Mouse (Mus musculus) neural tube, embryonic 14.5 days (tissue): ENCODE data around the gene Astl. TPM values are rescaled to one million over a fixed set of nuclear protein-coding genes. Genes with fewer than 3 reads are reported as not detected.

Experiments used
- ATAC-seq: fragments of 200-750 bp; cut with Nextera tagmentation; 2 replicates; pipeline ENCODE4 v1.8.0; 2017; ENCODE audit warnings: low read depth, mild to moderate bottlenecking, moderate TSS enrichment, moderate library complexity
- H3K27ac ChIP-seq: fragments of 300-500 bp; sonication (generic); 2 replicates; pipeline ENCODE4 v1.5.1; 2014; ENCODE audit warnings: low read depth, mild to moderate bottlenecking, control low read depth, low read length, moderate library complexity, mixed read lengths
- H3K27me3 ChIP-seq: fragments of 300-500 bp; sonication (generic); 2 replicates; pipeline ENCODE4 v1.6.1; 2014; ENCODE audit warnings: low read length; ENCODE audit not compliant: control insufficient read depth, insufficient read depth
- H3K36me3 ChIP-seq: fragments of 300-500 bp; sonication (generic); 2 replicates; pipeline ENCODE4 v1.6.1; 2014; ENCODE audit warnings: low read length, mixed read lengths; ENCODE audit not compliant: control insufficient read depth, insufficient read depth
- H3K4me1 ChIP-seq: fragments of 300-500 bp; sonication (generic); 2 replicates; pipeline ENCODE4 v1.6.1; 2014; ENCODE audit warnings: low read length; ENCODE audit not compliant: control insufficient read depth, insufficient read depth
- H3K4me2 ChIP-seq: fragments of 300-500 bp; sonication (generic); 2 replicates; pipeline ENCODE4 v1.6.1; 2014; ENCODE audit warnings: mild to moderate bottlenecking, low read depth, low read length, control low read depth
- H3K4me3 ChIP-seq: fragments of 300-500 bp; sonication (generic); 2 replicates; pipeline ENCODE4 v1.5.1; 2014; ENCODE audit warnings: low read depth, low read length, control low read depth, mixed read lengths
- H3K9ac ChIP-seq: fragments of 300-500 bp; sonication (generic); replicated peaks from 2 replicates; pipeline ENCODE4 v1.6.1; 2014; ENCODE audit warnings: low read depth, mild to moderate bottlenecking, control low read depth, low read length, mixed read lengths
- H3K9me3 ChIP-seq: fragments of 300-500 bp; sonication (generic); 2 replicates; pipeline ENCODE4 v1.6.1; 2016; ENCODE audit warnings: low read length; ENCODE audit not compliant: control insufficient read depth
- WGBS: fragments of 180-500 bp; shearing (Covaris S2); extraction: QIAGEN DNeasy Blood & Tissue Kit; methylation state at CpG from one replicate; pipeline ENCODE4 v1.1.7; 2014; 5-methylcytosine and 5-hydroxymethylcytosine counted together
- polyA plus RNA-seq: library from polyadenylated mRNA; unstranded; fragments of >200 nt; fragmentation: Nextera tagmentation; extraction: Ambion mirVana; gene quantifications from 2 replicates; pipeline ENCODE4 v1.2.1, GENCODE M21; 2014

Astl gene
- polyA plus RNA-seq, 1 experiment from 2014 or later: not detected

- Histone ChIP-seq H3K4me3 (no peak overlapping the region), H3K36me3 (no peaks in the 10 kb centered on the region), H3K9me3 (no peaks in the 10 kb centered on the region), H3K9ac (no peak overlapping the region), H3K27me3 (no peaks in the 10 kb centered on the region), H3K4me1 (no peaks in the 10 kb centered on the region), H3K4me2 (no peak overlapping the region), H3K27ac (no peak overlapping the region)
- WGBS: 50% methylated on average over 3 of the region's 3 CpGs
- ATAC-seq: no peak
These were observed 31.3 kb upstream of the Astl start for GRCm38 (mm10) chr2:127307179-127307578.

GRCm38 (mm10) chr2:127308660-127309059 is 29.8 kb upstream of the Astl start:
- ATAC-seq: no peak
- Histone ChIP-seq H3K9me3 (no peaks in the 10 kb centered on the region), H3K4me3 (no peak overlapping the region), H3K4me2 (no peak overlapping the region), H3K27me3 (no peaks in the 10 kb centered on the region), H3K9ac (no peak overlapping the region), H3K36me3 (no peaks in the 10 kb centered on the region), H3K4me1 (no peaks in the 10 kb centered on the region), H3K27ac (no peak overlapping the region)
- 93% methylated on average over 2 of the region's 2 CpGs for WGBS

GRCm38 (mm10) chr2:127310246-127310645 is 28.2 kb upstream of the Astl start:
- no peak for ATAC-seq
- H3K9ac ChIP-seq: no peak overlapping the region
- WGBS: 61% methylated on average over 2 of the region's 2 CpGs

GRCm38 (mm10) chr2:127310685-127311084 is 27.8 kb upstream of the Astl start:
- Histone ChIP-seq H3K9me3 (no peaks in the 10 kb centered on the region), H3K27me3 (no peaks in the 10 kb centered on the region), H3K4me2 (no peak overlapping the region), H3K4me1 (no peaks in the 10 kb centered on the region), H3K27ac (no peak overlapping the region), H3K4me3 (no peak overlapping the region), H3K9ac (no peak overlapping the region), H3K36me3 (no peaks in the 10 kb centered on the region)
- 90% methylated on average over 7 of the region's 7 CpGs for WGBS
- no peak for ATAC-seq

More at GRCm38 (mm10) chr2:127310246-127310645, 28.2 kb upstream of the Astl start:
- Histone ChIP-seq H3K9me3 (no peaks in the 10 kb centered on the region), H3K4me3 (no peak overlapping the region), H3K27me3 (no peaks in the 10 kb centered on the region), H3K4me2 (no peak overlapping the region), H3K27ac (no peak overlapping the region), H3K36me3 (no peaks in the 10 kb centered on the region), H3K4me1 (no peaks in the 10 kb centered on the region)

GRCm38 (mm10) chr2:127311193-127311592 is 27.2 kb upstream of the Astl start:
- H3K27me3 ChIP-seq: no peaks in the 10 kb centered on the region
- no peak overlapping the region for H3K4me3 ChIP-seq
- H3K4me1 ChIP-seq: no peaks in the 10 kb centered on the region
- WGBS: 90% methylated on average over 1 of the region's 1 CpGs
- no peak for ATAC-seq
- no peak overlapping the region for H3K9ac ChIP-seq
- H3K36me3 ChIP-seq: no peaks in the 10 kb centered on the region
- H3K4me2 ChIP-seq: no peak overlapping the region
- H3K9me3 ChIP-seq: no peaks in the 10 kb centered on the region
- H3K27ac ChIP-seq: no peak overlapping the region

GRCm38 (mm10) chr2:127312801-127313200 is 25.6 kb upstream of the Astl start:
- Histone ChIP-seq H3K27ac (no peak overlapping the region), H3K4me1 (no peaks in the 10 kb centered on the region), H3K9me3 (no peaks in the 10 kb centered on the region), H3K4me2 (no peak overlapping the region), H3K9ac (no peak overlapping the region), H3K36me3 (no peaks in the 10 kb centered on the region), H3K27me3 (no peaks in the 10 kb centered on the region), H3K4me3 (no peak overlapping the region)
- ATAC-seq: no peak
- WGBS: 95% methylated on average over 4 of the region's 4 CpGs

- 63% methylated on average over 4 of the region's 4 CpGs for WGBS
- H3K4me3 ChIP-seq: no peak overlapping the region
- no peaks in the 10 kb centered on the region for H3K4me1 ChIP-seq
- no peak overlapping the region for H3K27ac ChIP-seq
- ATAC-seq: no peak
- no peaks in the 10 kb centered on the region for H3K36me3 ChIP-seq
- H3K27me3 ChIP-seq: no peaks in the 10 kb centered on the region
- no peaks in the 10 kb centered on the region for H3K9me3 ChIP-seq
- H3K9ac ChIP-seq: no peak overlapping the region
- H3K4me2 ChIP-seq: no peak overlapping the region
These were observed 24.6 kb upstream of the Astl start for GRCm38 (mm10) chr2:127313878-127314277.

- H3K27me3 ChIP-seq: no peaks in the 10 kb centered on the region
- H3K4me1 ChIP-seq: no peaks in the 10 kb centered on the region
- H3K9me3 ChIP-seq: no peaks in the 10 kb centered on the region
- no peak for ATAC-seq
- H3K4me2 ChIP-seq: no peak overlapping the region
- H3K36me3 ChIP-seq: no peaks in the 10 kb centered on the region
- H3K9ac ChIP-seq: no peak overlapping the region
- H3K4me3 ChIP-seq: no peak overlapping the region
- WGBS: 77% methylated on average over 6 of the region's 6 CpGs
- no peak overlapping the region for H3K27ac ChIP-seq
These were observed 23.8 kb upstream of the Astl start for GRCm38 (mm10) chr2:127314467-127315154.

GRCm38 (mm10) chr2:127315155-127315470 is 23.3 kb upstream of the Astl start:
- Histone ChIP-seq H3K27me3 (no peaks in the 10 kb centered on the region), H3K9ac (no peak overlapping the region), H3K4me3 (no peak overlapping the region), H3K27ac (no peak overlapping the region), H3K4me2 (no peak overlapping the region), H3K36me3 (no peaks in the 10 kb centered on the region), H3K9me3 (no peaks in the 10 kb centered on the region), H3K4me1 (no peaks in the 10 kb centered on the region)
- no peak for ATAC-seq
- 90% methylated on average over 1 of the region's 1 CpGs for WGBS
